Mouse (Mus musculus): Measurements from ENCODE around the gene Zfp558. TPM values are rescaled to one million over a fixed set of nuclear protein-coding genes. Genes with fewer than 3 reads are reported as not detected.

The Zfp558 gene
- polyA plus RNA-seq (2015; fragmentation: Nextera tagmentation; extraction: Ambion mirVana), result 0.87 and 1.2 TPM in 2 replicates

GRCm38 (mm10) chr9:18478168-18478567 is at the start of gene Zfp558, which contains the start of gene Mbd3l1:
Zfp558 (minus strand) TSS chr9:18478268.
Mbd3l1 (plus strand) TSS chr9:18478359.

GRCm38 (mm10) chr9:18430354-18430753 is 47.7 kb downstream of the Zfp558 start, which contains the start of gene Mbd3l2:
Mbd3l2 (plus strand) TSS chr9:18430654.

Small RNA genes within 50 kb of the gene (microRNA-seq; reads per million reads assigned to microRNA genes)
- gene Gm22854, result 0 reads per million in 2 experiments

Other genes with a start within 250 kb of the Zfp558 start
- gene Chordc1, start 186.1 kb downstream of the Zfp558 start, polyA plus RNA-seq (2015; fragmentation: Nextera tagmentation; extraction: Ambion mirVana), result 36.1 and 40.9 TPM in 2 replicates
- gene Naalad2, start 75.3 kb downstream of the Zfp558 start, polyA plus RNA-seq (2015; fragmentation: Nextera tagmentation; extraction: Ambion mirVana), result 3.8 and 4.6 TPM in 2 replicates
- not detected in 2 replicates for gene Ubtfl1, start 73.8 kb downstream of the Zfp558 start, polyA plus RNA-seq (2015; fragmentation: Nextera tagmentation; extraction: Ambion mirVana)
- gene Mbd3l2, start 47.6 kb downstream of the Zfp558 start, polyA plus RNA-seq (2015; fragmentation: Nextera tagmentation; extraction: Ambion mirVana), result not detected in 2 replicates
- not detected in 2 replicates for gene Mbd3l1, start 91 bp upstream of the Zfp558 start, polyA plus RNA-seq (2015; fragmentation: Nextera tagmentation; extraction: Ambion mirVana)
- gene Muc16, start 196.3 kb upstream of the Zfp558 start, polyA plus RNA-seq (2015; fragmentation: Nextera tagmentation; extraction: Ambion mirVana), result not detected in 2 replicates